Mouse (Mus musculus) small intestine, adult 2 months (tissue): ENCODE data around the gene Ntsr2. TPM values are rescaled to one million over a fixed set of nuclear protein-coding genes. Genes with fewer than 3 reads are reported as not detected.

ENCODE experiments used
- H3K27ac ChIP-seq: fragments of 200-500 bp; 2 replicates; pipeline ENCODE4 v1.5.1; 2012; ENCODE audit warnings: low read depth, low read length, control low read depth, inconsistent platforms; ENCODE audit not compliant: insufficient read depth
- H3K27me3 ChIP-seq: fragments of 200-500 bp; 2 replicates; pipeline ENCODE4 v1.6.1; 2012; ENCODE audit warnings: mild to moderate bottlenecking, moderate library complexity, low read length, inconsistent platforms; ENCODE audit not compliant: control insufficient read depth, insufficient read depth
- H3K36me3 ChIP-seq: fragments of 200-500 bp; 2 replicates; pipeline ENCODE4 v1.6.1; 2012; ENCODE audit warnings: mild to moderate bottlenecking, low read length, control low read depth, inconsistent platforms; ENCODE audit not compliant: control insufficient read depth, insufficient read depth
- H3K4me1 ChIP-seq: fragments of 200-500 bp; 2 replicates; pipeline ENCODE4 v1.6.1; 2012; ENCODE audit warnings: low read length, inconsistent platforms, mixed read lengths; ENCODE audit not compliant: control insufficient read depth, insufficient read depth, insufficient read length
- H3K4me3 ChIP-seq: fragments of 200-500 bp; 2 replicates; pipeline ENCODE4 v1.5.1; 2012; ENCODE audit warnings: low read depth, mild to moderate bottlenecking, control low read depth, inconsistent platforms, low read length, moderate library complexity
- CTCF ChIP-seq: fragments of 200-500 bp; IDR thresholded peaks from 2 replicates; pipeline ENCODE4 v1.5.1; 2012; ENCODE audit warnings: low read depth, mild to moderate bottlenecking, control low read depth, inconsistent platforms, low read length, moderate library complexity, mixed read lengths; ENCODE audit not compliant: insufficient replicate concordance, insufficient read length; ENCODE audit errors: extremely low read depth
- POLR2A ChIP-seq: fragments of 200-500 bp; IDR thresholded peaks from 2 replicates; pipeline ENCODE4 v1.6.1; 2012; ENCODE audit warnings: low read depth, mild to moderate bottlenecking, control low read depth, inconsistent platforms, low read length, moderate library complexity
- WGBS: fragments of 180-500 bp; shearing (Covaris S2); methylation state at CpG from one replicate; pipeline ENCODE4 v1.1.7; 2018; 5-methylcytosine and 5-hydroxymethylcytosine counted together
- polyA plus RNA-seq: library from polyadenylated mRNA; depleted of rRNA; stranded (reverse); fragments of >200 nt; gene quantifications from 2 replicates; pipeline ENCODE4 v1.2.3, GENCODE M21; 2012; rRNA removed

The Ntsr2 gene
- polyA plus RNA-seq, result 0.15 TPM in 1 of 2 replicates, not detected in the other

- H3K27ac ChIP-seq, result no peak within 1 kb of the TSS
- WGBS, result 5% methylated on average over 58 of the region's 58 CpGs
- TF ChIP-seq POLR2A, result no peak
- TF ChIP-seq CTCF, result no peak
- 0 out of 2 replicates have a peak, but pooled peaks cover 8% of the 10 kb centered on the region for H3K27me3 ChIP-seq
- H3K36me3 ChIP-seq, result no peaks in the 10 kb centered on the region
- peaks cover 7% of the 10 kb centered on the region for H3K4me1 ChIP-seq
- H3K4me3 ChIP-seq, result peak within 1 kb of the TSS; percentile 40
These were observed at the start of gene Ntsr2 for GRCm38 (mm10) chr12:16653332-16654093. Gene Ntsr2 (plus strand): TSS chr12:16653382.

GRCm38 (mm10) chr12:16605624-16606023 lies 47.6 kb upstream of the Ntsr2 start:
- no peaks in the 10 kb centered on the region for H3K36me3 ChIP-seq
- H3K27ac ChIP-seq, result no peak overlapping the region
- no peaks in the 10 kb centered on the region for H3K27me3 ChIP-seq
- 71% methylated on average over 5 of the region's 5 CpGs for WGBS
- TF ChIP-seq POLR2A (no peak), CTCF (no peak)
- H3K4me1 ChIP-seq, result peaks cover 11% of the 10 kb centered on the region; the same call in 1 of the 2 replicates
- no peak overlapping the region for H3K4me3 ChIP-seq

GRCm38 (mm10) chr12:16610936-16611335 lies 42.2 kb upstream of the Ntsr2 start, which contains the start of gene Lpin1:
Gene Lpin1 (minus strand): TSS chr12:16610966.
- no peaks in the 10 kb centered on the region for H3K36me3 ChIP-seq
- H3K27ac ChIP-seq, result no peak within 1 kb of the TSS
- TF ChIP-seq POLR2A (no peak), CTCF (no peak)
- WGBS, result 64% methylated on average over 2 of the region's 2 CpGs
- no peaks in the 10 kb centered on the region for H3K4me1 ChIP-seq
- H3K27me3 ChIP-seq, result no peaks in the 10 kb centered on the region
- no peak within 1 kb of the TSS for H3K4me3 ChIP-seq

GRCm38 (mm10) chr12:16614556-16614955 lies 38.6 kb upstream of the Ntsr2 start:
- Histone ChIP-seq H3K4me1 (peaks cover 10% of the 10 kb centered on the region; the same call in 1 of the 2 replicates), H3K4me3 (no peak overlapping the region), H3K36me3 (no peaks in the 10 kb centered on the region), H3K27me3 (no peaks in the 10 kb centered on the region), H3K27ac (no peak overlapping the region)
- WGBS, result 52% methylated on average over 3 of the region's 3 CpGs
- TF ChIP-seq CTCF (no peak), POLR2A (no peak)

- no peaks in the 10 kb centered on the region for H3K36me3 ChIP-seq
- no peak overlapping the region for H3K4me3 ChIP-seq
- WGBS, result 91% methylated on average over 2 of the region's 2 CpGs
- H3K4me1 ChIP-seq, result peaks cover 12% of the 10 kb centered on the region; the same call in 1 of the 2 replicates
- no peak for TF ChIP-seq CTCF
- no peak for TF ChIP-seq POLR2A
- no peak overlapping the region for H3K27ac ChIP-seq
- H3K27me3 ChIP-seq, result no peaks in the 10 kb centered on the region
These were observed 37.4 kb upstream of the Ntsr2 start for GRCm38 (mm10) chr12:16615738-16616137.

- TF ChIP-seq CTCF (no peak), POLR2A (no peak)
- Histone ChIP-seq H3K4me1 (peaks cover 12% of the 10 kb centered on the region; the same call in 1 of the 2 replicates), H3K27me3 (no peaks in the 10 kb centered on the region), H3K27ac (peak overlapping the region; percentile 9; the same call in 1 of the 2 replicates), H3K4me3 (no peak overlapping the region), H3K36me3 (no peaks in the 10 kb centered on the region)
- WGBS, result 7% methylated on average over 12 of the region's 12 CpGs
These were observed 34.5 kb upstream of the Ntsr2 start for GRCm38 (mm10) chr12:16618512-16619274.

- 91% methylated on average over 6 of the region's 6 CpGs for WGBS
- no peaks in the 10 kb centered on the region for H3K36me3 ChIP-seq
- TF ChIP-seq CTCF (no peak), POLR2A (no peak)
- H3K27me3 ChIP-seq, result no peaks in the 10 kb centered on the region
- H3K27ac ChIP-seq, result no peak overlapping the region
- H3K4me1 ChIP-seq, result peaks cover 12% of the 10 kb centered on the region; the same call in 1 of the 2 replicates
- H3K4me3 ChIP-seq, result no peak overlapping the region
These were observed 33.7 kb upstream of the Ntsr2 start for GRCm38 (mm10) chr12:16619453-16619852.
